Mouse (Mus musculus): ENCODE data around the gene Tmem156. TPM values are rescaled to one million over a fixed set of nuclear protein-coding genes. Genes with fewer than 3 reads are reported as not detected.
A peak's percentile ranks its signal among the peaks of the same experiment; 100 is the strongest.

Gene Tmem156
- polyA plus RNA-seq, 1 experiment from 2014 or later, result 1.7 TPM

- ATAC-seq (ENCODE audit: insufficient read depth, low FRiP score, low read depth), result no peak
- Histone ChIP-seq H3K36me3 (no peaks in the 10 kb centered on the region), H3K9ac (no peak overlapping the region), H3K4me3 (replicated peaks) (no peak overlapping the region), H3K4me2 (no peak overlapping the region), H3K27ac (no peak overlapping the region), H3K9me3 (no peaks in the 10 kb centered on the region), H3K27me3 (replicated peaks) (no peaks in the 10 kb centered on the region), H3K4me1 (0 out of 2 replicates have a peak, but pooled peaks cover 3% of the 10 kb centered on the region)
- 83% methylated on average over 7 of the region's 7 CpGs for WGBS
Measured at GRCm38 (mm10) chr5:65094902-65095545, 3.1 kb upstream of the Tmem156 start.

GRCm38 (mm10) chr5:65093769-65094168 lies 1.8 kb upstream of the Tmem156 start:
- Histone ChIP-seq H3K27ac (no peak overlapping the region), H3K27me3 (replicated peaks) (no peaks in the 10 kb centered on the region), H3K4me2 (no peak overlapping the region), H3K4me1 (0 out of 2 replicates have a peak, but pooled peaks cover 3% of the 10 kb centered on the region), H3K4me3 (replicated peaks) (no peak overlapping the region), H3K36me3 (no peaks in the 10 kb centered on the region), H3K9ac (no peak overlapping the region), H3K9me3 (no peaks in the 10 kb centered on the region)
- no peak for ATAC-seq (ENCODE audit: insufficient read depth, low FRiP score, low read depth)

- Histone ChIP-seq H3K27me3 (replicated peaks) (no peaks in the 10 kb centered on the region), H3K4me1 (0 out of 2 replicates have a peak, but pooled peaks cover 3% of the 10 kb centered on the region), H3K36me3 (no peaks in the 10 kb centered on the region), H3K9me3 (no peaks in the 10 kb centered on the region), H3K4me2 (no peak overlapping the region), H3K27ac (no peak overlapping the region), H3K4me3 (replicated peaks) (no peak overlapping the region), H3K9ac (no peak overlapping the region)
- WGBS, result 57% methylated on average over 11 of the region's 11 CpGs
- ATAC-seq (ENCODE audit: insufficient read depth, low FRiP score, low read depth), result no peak
Measured at GRCm38 (mm10) chr5:65091184-65091858, 611 bp downstream of the Tmem156 start.

- Histone ChIP-seq H3K4me3 (replicated peaks) (no peak overlapping the region), H3K4me2 (no peak overlapping the region), H3K9me3 (no peaks in the 10 kb centered on the region), H3K27me3 (replicated peaks) (no peaks in the 10 kb centered on the region), H3K27ac (no peak overlapping the region), H3K9ac (no peak overlapping the region), H3K36me3 (no peaks in the 10 kb centered on the region), H3K4me1 (0 out of 2 replicates have a peak, but pooled peaks cover 3% of the 10 kb centered on the region)
- ATAC-seq (ENCODE audit: insufficient read depth, low FRiP score, low read depth), result no peak
- 54% methylated on average over 3 of the region's 3 CpGs for WGBS
Measured at GRCm38 (mm10) chr5:65089707-65090106, 2.2 kb downstream of the Tmem156 start.

- Histone ChIP-seq H3K4me2 (no peak overlapping the region), H3K36me3 (no peaks in the 10 kb centered on the region), H3K27ac (no peak overlapping the region; the same call in 1 of the 2 replicates), H3K9me3 (no peaks in the 10 kb centered on the region), H3K9ac (no peak overlapping the region), H3K4me1 (no peaks in the 10 kb centered on the region), H3K27me3 (replicated peaks) (no peaks in the 10 kb centered on the region), H3K4me3 (replicated peaks) (no peak overlapping the region)
- WGBS, result 70% methylated on average over 6 of the region's 6 CpGs
- ATAC-seq (ENCODE audit: insufficient read depth, low FRiP score, low read depth), result no peak
Measured at GRCm38 (mm10) chr5:65086522-65086921, 5.4 kb downstream of the Tmem156 start.

GRCm38 (mm10) chr5:65081836-65082235 lies 10.1 kb downstream of the Tmem156 start:
- H3K36me3 ChIP-seq, result no peaks in the 10 kb centered on the region
- no peaks in the 10 kb centered on the region for H3K9me3 ChIP-seq
- no peaks in the 10 kb centered on the region for H3K27me3 ChIP-seq (replicated peaks)
- no peaks in the 10 kb centered on the region for H3K4me1 ChIP-seq
- no peak for ATAC-seq (ENCODE audit: insufficient read depth, low FRiP score, low read depth)
- no peak overlapping the region for H3K4me2 ChIP-seq
- no peak overlapping the region for H3K9ac ChIP-seq
- no peak overlapping the region for H3K27ac ChIP-seq
- no peak overlapping the region for H3K4me3 ChIP-seq (replicated peaks)
- WGBS, result 88% methylated on average over 4 of the region's 4 CpGs

- WGBS, result 21% methylated on average over 9 of the region's 9 CpGs
- ATAC-seq (ENCODE audit: insufficient read depth, low FRiP score, low read depth), result no peak
- H3K36me3 ChIP-seq, result no peaks in the 10 kb centered on the region
- H3K9me3 ChIP-seq, result no peaks in the 10 kb centered on the region
- no peaks in the 10 kb centered on the region for H3K27me3 ChIP-seq (replicated peaks)
- no peaks in the 10 kb centered on the region for H3K4me1 ChIP-seq
- H3K27ac ChIP-seq, result no peak overlapping the region; the same call in 1 of the 2 replicates
- peak overlapping the region; percentile 30 for H3K4me3 ChIP-seq (replicated peaks)
- H3K9ac ChIP-seq, result no peak overlapping the region
- peak overlapping the region; percentile 38; the same call in 1 of the 2 replicates for H3K4me2 ChIP-seq
Measured at GRCm38 (mm10) chr5:65079881-65080280, 12.1 kb downstream of the Tmem156 start.

GRCm38 (mm10) chr5:65078081-65078480 lies 13.9 kb downstream of the Tmem156 start:
- H3K4me2 ChIP-seq, result no peak overlapping the region
- no peak overlapping the region for H3K4me3 ChIP-seq (replicated peaks)
- ATAC-seq (ENCODE audit: insufficient read depth, low FRiP score, low read depth), result no peak
- no peaks in the 10 kb centered on the region for H3K27me3 ChIP-seq (replicated peaks)
- H3K4me1 ChIP-seq, result no peaks in the 10 kb centered on the region
- H3K9ac ChIP-seq, result no peak overlapping the region
- H3K36me3 ChIP-seq, result no peaks in the 10 kb centered on the region
- WGBS, result 92% methylated on average over 4 of the region's 4 CpGs
- H3K9me3 ChIP-seq, result no peaks in the 10 kb centered on the region
- H3K27ac ChIP-seq, result no peak overlapping the region

- no peaks in the 10 kb centered on the region for H3K4me1 ChIP-seq
- H3K27ac ChIP-seq, result no peak overlapping the region
- WGBS, result 40% methylated on average over 3 of the region's 3 CpGs
- no peaks in the 10 kb centered on the region for H3K9me3 ChIP-seq
- no peaks in the 10 kb centered on the region for H3K27me3 ChIP-seq (replicated peaks)
- H3K36me3 ChIP-seq, result no peaks in the 10 kb centered on the region
- no peak overlapping the region for H3K4me3 ChIP-seq (replicated peaks)
- no peak overlapping the region for H3K9ac ChIP-seq
- H3K4me2 ChIP-seq, result no peak overlapping the region
- ATAC-seq (ENCODE audit: insufficient read depth, low FRiP score, low read depth), result no peak
Measured at GRCm38 (mm10) chr5:65076748-65077147, 15.2 kb downstream of the Tmem156 start.

- Histone ChIP-seq H3K4me2 (no peak overlapping the region), H3K9ac (no peak overlapping the region), H3K4me3 (replicated peaks) (no peak overlapping the region), H3K27me3 (replicated peaks) (no peaks in the 10 kb centered on the region), H3K4me1 (no peaks in the 10 kb centered on the region), H3K36me3 (no peaks in the 10 kb centered on the region), H3K9me3 (no peaks in the 10 kb centered on the region), H3K27ac (no peak overlapping the region)
- WGBS, result 65% methylated on average over 2 of the region's 2 CpGs
- no peak for ATAC-seq (ENCODE audit: insufficient read depth, low FRiP score, low read depth)
Measured at GRCm38 (mm10) chr5:65076087-65076486, 15.8 kb downstream of the Tmem156 start.

GRCm38 (mm10) chr5:65074693-65075092 lies 17.2 kb downstream of the Tmem156 start:
- H3K36me3 ChIP-seq, result no peaks in the 10 kb centered on the region
- WGBS, result 63% methylated on average over 7 of the region's 7 CpGs

GRCm38 (mm10) chr5:65073247-65073646 lies 18.7 kb downstream of the Tmem156 start:
- H3K4me1 ChIP-seq, result no peaks in the 10 kb centered on the region
- no peak for ATAC-seq (ENCODE audit: insufficient read depth, low FRiP score, low read depth)
- H3K9ac ChIP-seq, result no peak overlapping the region
- no peaks in the 10 kb centered on the region for H3K27me3 ChIP-seq (replicated peaks)
- 58% methylated on average over 4 of the region's 4 CpGs for WGBS
- H3K27ac ChIP-seq, result no peak overlapping the region
- H3K9me3 ChIP-seq, result no peaks in the 10 kb centered on the region
- H3K36me3 ChIP-seq, result no peaks in the 10 kb centered on the region
- H3K4me3 ChIP-seq (replicated peaks), result no peak overlapping the region
- H3K4me2 ChIP-seq, result no peak overlapping the region

More at GRCm38 (mm10) chr5:65074693-65075092, 17.2 kb downstream of the Tmem156 start:
- no peaks in the 10 kb centered on the region for H3K9me3 ChIP-seq
- no peak for ATAC-seq (ENCODE audit: insufficient read depth, low FRiP score, low read depth)
- H3K4me3 ChIP-seq (replicated peaks), result no peak overlapping the region
- H3K27me3 ChIP-seq (replicated peaks), result no peaks in the 10 kb centered on the region
- no peaks in the 10 kb centered on the region for H3K4me1 ChIP-seq
- H3K9ac ChIP-seq, result no peak overlapping the region
- no peak overlapping the region for H3K27ac ChIP-seq
- H3K4me2 ChIP-seq, result no peak overlapping the region
